ENCODE assay signal across 16 mouse cellular contexts in the genomic region with DNA sequence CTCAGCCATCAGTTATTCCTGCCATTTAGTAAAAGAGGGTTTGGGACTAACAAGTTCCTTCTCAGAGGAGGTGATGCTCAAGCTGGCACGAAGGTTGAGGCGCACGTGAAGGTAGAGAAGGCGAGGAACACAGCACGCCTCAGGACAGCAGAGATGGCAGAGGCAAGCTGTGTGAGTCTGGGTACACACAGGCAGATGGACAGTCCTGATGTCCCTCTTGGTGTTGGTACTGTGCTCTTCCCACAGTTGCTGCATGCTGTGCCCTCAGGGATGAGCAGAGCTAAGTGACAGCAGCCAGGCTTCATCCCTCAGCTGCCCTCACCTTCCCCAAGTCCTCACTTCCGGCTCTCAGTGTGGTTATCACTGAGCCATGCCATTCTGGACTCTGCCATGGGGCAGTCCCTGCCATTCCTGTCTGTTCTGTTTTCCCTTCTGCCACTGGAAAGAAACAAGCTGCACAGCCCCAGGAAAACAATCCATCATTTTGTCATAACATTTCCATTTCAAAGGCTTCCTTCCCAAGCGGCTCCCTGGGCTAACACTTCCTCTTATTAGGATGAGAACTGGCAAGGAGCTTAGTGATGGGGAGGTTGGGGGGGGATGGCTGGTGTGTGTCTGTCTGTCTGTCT. TPM values are rescaled to one million over a fixed set of nuclear protein-coding genes. Genes with fewer than 3 reads are reported as not detected.
A peak's percentile ranks its signal among the peaks of the same experiment; 100 is the strongest.
DNase-seq lines count a peak whose midpoint lies in the region; ATAC-seq lines count a peak whose summit lies in the region.
"Had no signal": no experiment of that assay in that cellular context is flagged by ENCODE, and none has a peak within 500 bp of the region (broad histone marks: within the 10 kb centered on the region; RNA-seq: fewer than 3 reads in every experiment).

No protein-coding gene starts in this region.

- no peak overlapping the region for H3K4me2 ChIP-seq in hindbrain, embryonic 13.5 days
- H3K4me2 ChIP-seq in midbrain, embryonic 12.5 days (replicated peaks), result no peak overlapping the region
- H3K4me2 ChIP-seq: liver, embryonic 15.5 days had no signal

- H3K4me3 ChIP-seq in hindbrain, embryonic 13.5 days, result no peak overlapping the region
- H3K4me3 ChIP-seq in midbrain, embryonic 12.5 days, result no peak overlapping the region
- H3K4me3 ChIP-seq: liver, embryonic 15.5 days had no signal

- 0 out of 2 replicates have a peak overlapping the region, but pooled peaks have one; percentile 20 for H3K9ac ChIP-seq in hindbrain, embryonic 13.5 days
- no peak overlapping the region for H3K9ac ChIP-seq in midbrain, embryonic 12.5 days (replicated peaks)
- H3K9ac ChIP-seq: liver, embryonic 15.5 days had no signal

- ATAC-seq in hindbrain, embryonic 13.5 days (ENCODE audit: low FRiP score), result peak; percentile 73
- ATAC-seq in midbrain, embryonic 12.5 days (ENCODE audit: low FRiP score, low read depth), result peak; percentile 10; the same call in 1 of the 2 replicates

- 0 out of 2 replicates have a peak, but pooled peaks cover 2% of the 10 kb centered on the region for H3K27me3 ChIP-seq in hindbrain, embryonic 13.5 days
- no peaks in the 10 kb centered on the region; the same call in 1 of the 2 replicates for H3K27me3 ChIP-seq in midbrain, embryonic 12.5 days
- H3K27me3 ChIP-seq: liver, embryonic 15.5 days had no signal

- WGBS in hindbrain, embryonic 13.5 days, result 37% methylated on average over 7 of the region's 7 CpGs
- 68% methylated on average over 7 of the region's 7 CpGs for WGBS in midbrain, embryonic 12.5 days

- no peaks in the 10 kb centered on the region for H3K9me3 ChIP-seq in hindbrain, embryonic 13.5 days
- H3K9me3 ChIP-seq in midbrain, embryonic 12.5 days, result no peaks in the 10 kb centered on the region
- H3K9me3 ChIP-seq: liver, embryonic 15.5 days had no signal

- peaks cover 30% of the 10 kb centered on the region for H3K4me1 ChIP-seq in hindbrain, embryonic 13.5 days (replicated peaks)
- peaks cover 15% of the 10 kb centered on the region; the same call in 1 of the 2 replicates for H3K4me1 ChIP-seq in midbrain, embryonic 12.5 days
- H3K4me1 ChIP-seq: liver, embryonic 15.5 days had no signal

- peak overlapping the region; percentile 73 for H3K27ac ChIP-seq in hindbrain, embryonic 13.5 days
- H3K27ac ChIP-seq in midbrain, embryonic 12.5 days (replicated peaks), result no peak overlapping the region
- H3K27ac ChIP-seq: liver, embryonic 15.5 days had no signal

- DNase-seq in adrenal gland, adult (ENCODE audit: inconsistent age in 2 of 2, low spot score in 1 of 2), result peak; percentile 14 to 43
- DNase-seq in adrenal gland, adult 18-20 months (ENCODE audit: low spot score in 2 of 2), result no peak
- DNase-seq in kidney, postnatal 10 days, result peak; percentile 13
- DNase-seq in kidney, adult 11 months, result no peak
- DNase-seq in cerebellum, adult 18-20 months, result no peak
- DNase-seq in yolk sac, embryonic 10.5 days (ENCODE audit: low spot score), result no peak
- DNase-seq: heart, postnatal 4 days; right cerebral cortex, postnatal 25 days had no signal

- no peaks in the 10 kb centered on the region for H3K36me3 ChIP-seq in hindbrain, embryonic 13.5 days
- H3K36me3 ChIP-seq in midbrain, embryonic 12.5 days, result no peaks in the 10 kb centered on the region
- H3K36me3 ChIP-seq: liver, embryonic 15.5 days had no signal

RNA-seq across cellular contexts. Expression of a gene that starts 13.8 kb away (rescaled TPM):
- under 1 TPM in 1 of 2 experiments, not detected in 1; 0.32 TPM for total RNA-seq in adrenal gland, adult 18-20 months (2021)
- polyA plus RNA-seq in hindbrain, embryonic 13.5 days (2015; fragmentation: Nextera tagmentation; extraction: Ambion mirVana), result 0.13 and 6.0 TPM in 2 replicates
- polyA plus RNA-seq in midbrain, embryonic 12.5 days (2016; fragmentation: Nextera tagmentation; extraction: Ambion mirVana), result not detected in 2 replicates
- total RNA-seq: granulocyte monocyte progenitor cell, adult 5-6 weeks; heart, postnatal 4 days; layer of hippocampus, adult 18-20 months; left cerebral cortex, postnatal 36 days had no signal

RNA-seq across cellular contexts. Expression of a gene that starts 22.7 kb away (rescaled TPM):
- total RNA-seq in adrenal gland, adult 18-20 months (2021), result not detected
- not detected in 2 replicates for polyA plus RNA-seq in hindbrain, embryonic 13.5 days (2015; fragmentation: Nextera tagmentation; extraction: Ambion mirVana)
- not detected in 2 replicates for polyA plus RNA-seq in midbrain, embryonic 12.5 days (2016; fragmentation: Nextera tagmentation; extraction: Ambion mirVana)
- total RNA-seq: granulocyte monocyte progenitor cell, adult 5-6 weeks; heart, postnatal 4 days; layer of hippocampus, adult 18-20 months; left cerebral cortex, postnatal 36 days had no signal
- polyA plus RNA-seq: cortical plate, adult 2 months; liver, embryonic 15.5 days had no signal

RNA-seq across cellular contexts. Expression of a gene that starts 24.9 kb away (rescaled TPM):
- total RNA-seq in adrenal gland, adult 18-20 months (2021), result not detected
- not detected in 2 replicates for polyA plus RNA-seq in hindbrain, embryonic 13.5 days (2015; fragmentation: Nextera tagmentation; extraction: Ambion mirVana)
- polyA plus RNA-seq in midbrain, embryonic 12.5 days (2016; fragmentation: Nextera tagmentation; extraction: Ambion mirVana), result not detected in 2 replicates
- total RNA-seq: granulocyte monocyte progenitor cell, adult 5-6 weeks; heart, postnatal 4 days; layer of hippocampus, adult 18-20 months had no signal
- polyA plus RNA-seq: liver, embryonic 15.5 days; stomach, embryonic 16.5 days had no signal

RNA-seq across cellular contexts. Expression of a gene that starts 31.8 kb away (rescaled TPM):
- total RNA-seq in adrenal gland, adult 18-20 months (2021), result 1 to 10 TPM in 1 of 2 experiments, under 1 TPM in 1; 0.50 to 1.2 TPM
- polyA plus RNA-seq in hindbrain, embryonic 13.5 days (2015; fragmentation: Nextera tagmentation; extraction: Ambion mirVana), result 0.10 and 0.32 TPM in 2 replicates
- polyA plus RNA-seq in midbrain, embryonic 12.5 days (2016; fragmentation: Nextera tagmentation; extraction: Ambion mirVana), result not detected in 2 replicates
- total RNA-seq: granulocyte monocyte progenitor cell, adult 5-6 weeks; left cerebral cortex, postnatal 36 days had no signal

Comparison
In these comparisons a context has a peak if more than half of its experiments do, and no peak if none do; other contexts are left out.
1. DNase-seq: peak in adrenal gland, adult (2 of 2) and kidney, postnatal 10 days (single experiment); none in adrenal gland, adult 18-20 months (0 of 2), kidney, adult 11 months (single experiment), cerebellum, adult 18-20 months (0 of 2) and yolk sac, embryonic 10.5 days (single experiment).